Comparison of ENCODE assay signal across 8 mouse cellular contexts in genomic region chr13:116707621-116708455, GRCm38 (mm10).
DNase-seq lines count a peak whose midpoint lies in the region; ATAC-seq and TF ChIP-seq lines count a peak whose summit lies in the region.
"Had no signal": no experiment of that assay in that cellular context is flagged by ENCODE, and none has a peak within 500 bp of the region (broad histone marks: within the 10 kb centered on the region; RNA-seq: fewer than 3 reads in every experiment).

No protein-coding gene starts in this region.

- no peaks in the 10 kb centered on the region for H3K36me3 ChIP-seq in kidney, postnatal 0 days (ENCODE audit: insufficient read depth, low read length)
- no peaks in the 10 kb centered on the region for H3K36me3 ChIP-seq in embryonic facial prominence, embryonic 11.5 days (replicated peaks; ENCODE audit: control insufficient read depth, insufficient read depth, low read depth, low read length)
- H3K36me3 ChIP-seq in forebrain, embryonic 16.5 days (ENCODE audit: control insufficient read depth, insufficient read depth), result no peaks in the 10 kb centered on the region
- no peaks in the 10 kb centered on the region for H3K36me3 ChIP-seq in neural tube, embryonic 14.5 days (ENCODE audit: control insufficient read depth, insufficient read depth, low read length)

- 0 out of 2 replicates have a peak overlapping the region, but pooled peaks have one; percentile 2 for H3K4me3 ChIP-seq in kidney, postnatal 0 days (replicated peaks; ENCODE audit: low read depth, low read length)
- H3K4me3 ChIP-seq in embryonic facial prominence, embryonic 11.5 days (ENCODE audit: low read depth, low read length), result no peak overlapping the region
- H3K4me3 ChIP-seq in forebrain, embryonic 16.5 days (replicated peaks; ENCODE audit: low read length), result peak overlapping the region; percentile 18
- peak overlapping the region; percentile 7; the same call in 1 of the 2 replicates for H3K4me3 ChIP-seq in neural tube, embryonic 14.5 days (ENCODE audit: low read depth, low read length)
- H3K4me3 ChIP-seq: left cerebral cortex, adult 2 months had no signal

- 0 out of 2 replicates have a peak overlapping the region, but pooled peaks have one; percentile 12 for H3K4me2 ChIP-seq in kidney, postnatal 0 days (ENCODE audit: low read length)
- no peak overlapping the region for H3K4me2 ChIP-seq in embryonic facial prominence, embryonic 11.5 days (ENCODE audit: low read depth, low read length)
- H3K4me2 ChIP-seq in forebrain, embryonic 16.5 days (ENCODE audit: low read length), result peak overlapping the region; percentile 38
- peak overlapping the region; percentile 31; the same call in 1 of the 2 replicates for H3K4me2 ChIP-seq in neural tube, embryonic 14.5 days (ENCODE audit: low read depth, low read length)

- H3K27ac ChIP-seq in kidney, postnatal 0 days, result no peak overlapping the region
- H3K27ac ChIP-seq in embryonic facial prominence, embryonic 11.5 days (replicated peaks; ENCODE audit: low read depth, low read length), result no peak overlapping the region
- H3K27ac ChIP-seq in forebrain, embryonic 16.5 days (ENCODE audit: low read length), result peak overlapping the region; percentile 9
- peak overlapping the region; percentile 67 for H3K27ac ChIP-seq in neural tube, embryonic 14.5 days (ENCODE audit: low read depth, low read length)
- H3K27ac ChIP-seq: left cerebral cortex, adult 2 months had no signal

- WGBS in kidney, postnatal 0 days, result 5% methylated on average over 20 of the region's 20 CpGs
- 2% methylated on average over 20 of the region's 20 CpGs for WGBS in embryonic facial prominence, embryonic 11.5 days
- 2% methylated on average over 20 of the region's 20 CpGs for WGBS in forebrain, embryonic 16.5 days
- 2% methylated on average over 20 of the region's 20 CpGs for WGBS in neural tube, embryonic 14.5 days

- no peak for TF ChIP-seq CTCF in kidney, postnatal 0 days (IDR thresholded peaks at IDR 0.05; ENCODE audit: low read depth)

- H3K4me1 ChIP-seq in kidney, postnatal 0 days (replicated peaks; ENCODE audit: insufficient read depth, low read length), result 0 out of 2 replicates have a peak, but pooled peaks cover 3% of the 10 kb centered on the region
- no peaks in the 10 kb centered on the region for H3K4me1 ChIP-seq in embryonic facial prominence, embryonic 11.5 days (ENCODE audit: control insufficient read depth, insufficient read depth, low read length)
- peaks cover 24% of the 10 kb centered on the region for H3K4me1 ChIP-seq in forebrain, embryonic 16.5 days (replicated peaks; ENCODE audit: control insufficient read depth, insufficient read depth, low read length)
- H3K4me1 ChIP-seq in neural tube, embryonic 14.5 days (ENCODE audit: control insufficient read depth, insufficient read depth, low read length), result 0 out of 2 replicates have a peak, but pooled peaks cover 7% of the 10 kb centered on the region

- H3K9ac ChIP-seq in kidney, postnatal 0 days (ENCODE audit: low read depth, low read length), result no peak overlapping the region
- no peak overlapping the region for H3K9ac ChIP-seq in embryonic facial prominence, embryonic 11.5 days (replicated peaks; ENCODE audit: low read length)
- no peak overlapping the region; the same call in 1 of the 2 replicates for H3K9ac ChIP-seq in forebrain, embryonic 16.5 days (replicated peaks; ENCODE audit: low read depth, low read length)
- H3K9ac ChIP-seq in neural tube, embryonic 14.5 days (replicated peaks; ENCODE audit: low read depth, low read length), result no peak overlapping the region

- DNase-seq in kidney, postnatal 0 days (ENCODE audit: low spot score), result no peak
- DNase-seq in kidney, adult 8-10 months, result no peak
- peak; percentile 24 for DNase-seq in embryonic facial prominence, embryonic 11.5 days (ENCODE audit: low spot score)
- DNase-seq in frontal cortex, postnatal 25 days (ENCODE audit: low spot score in 2 of 2), result no peak
- no peak for DNase-seq in thymus, postnatal 10 days (ENCODE audit: low spot score in 2 of 2)

- ATAC-seq in kidney, postnatal 0 days (replicated peaks; ENCODE audit: low FRiP score, low read depth), result no peak
- ATAC-seq in embryonic facial prominence, embryonic 11.5 days (replicated peaks; ENCODE audit: insufficient number of reproducible peaks, low FRiP score, low TSS enrichment, low read depth), result no peak
- ATAC-seq in forebrain, embryonic 16.5 days, result no peak
- ATAC-seq in neural tube, embryonic 14.5 days (ENCODE audit: low read depth), result no peak

- peaks cover 70% of the 10 kb centered on the region for H3K27me3 ChIP-seq in kidney, postnatal 0 days (ENCODE audit: insufficient read depth, low read length)
- peaks cover 17% of the 10 kb centered on the region for H3K27me3 ChIP-seq in embryonic facial prominence, embryonic 11.5 days (ENCODE audit: control insufficient read depth, insufficient read depth, low read length)
- peaks cover 43% of the 10 kb centered on the region for H3K27me3 ChIP-seq in forebrain, embryonic 16.5 days (replicated peaks; ENCODE audit: control insufficient read depth, insufficient read depth, low read length)
- peaks cover 44% of the 10 kb centered on the region for H3K27me3 ChIP-seq in neural tube, embryonic 14.5 days (ENCODE audit: control insufficient read depth, insufficient read depth, low read length)

- H3K9me3 ChIP-seq in kidney, postnatal 0 days (replicated peaks; ENCODE audit: low read length), result no peaks in the 10 kb centered on the region
- no peaks in the 10 kb centered on the region for H3K9me3 ChIP-seq in embryonic facial prominence, embryonic 11.5 days (replicated peaks; ENCODE audit: control insufficient read depth, low read length)
- H3K9me3 ChIP-seq in forebrain, embryonic 16.5 days (ENCODE audit: control insufficient read depth, low read length), result no peaks in the 10 kb centered on the region
- no peaks in the 10 kb centered on the region for H3K9me3 ChIP-seq in neural tube, embryonic 14.5 days (ENCODE audit: control insufficient read depth, low read length)

Comparison
In these comparisons a context has a peak if more than half of its experiments do, and no peak if none do; other contexts are left out.
1. H3K27ac ChIP-seq: peak in forebrain, embryonic 16.5 days (single experiment) and neural tube, embryonic 14.5 days (single experiment); none in kidney, postnatal 0 days (single experiment) and embryonic facial prominence, embryonic 11.5 days (single experiment).